Mouse (Mus musculus) heart, embryonic 13.5 days (tissue): Measurements from ENCODE around the gene Trh. TPM values are rescaled to one million over a fixed set of nuclear protein-coding genes. Genes with fewer than 3 reads are reported as not detected.

Experiments
- ATAC-seq: fragments of 200-750 bp; cut with Nextera tagmentation; 2 replicates; pipeline ENCODE4 v1.8.0; 2017; ENCODE audit warnings: moderate TSS enrichment; ENCODE audit not compliant: insufficient number of reproducible peaks, low FRiP score, low TSS enrichment; ENCODE audit errors: extremely low read depth
- H3K27ac ChIP-seq: fragments of 300-500 bp; sonication (generic); replicated peaks from 2 replicates; pipeline ENCODE4 v1.5.1; 2015; ENCODE audit warnings: moderate library complexity, mild to moderate bottlenecking, inconsistent platforms
- H3K27me3 ChIP-seq: fragments of 300-500 bp; sonication (generic); replicated peaks from 2 replicates; pipeline ENCODE4 v1.6.1; 2015; ENCODE audit warnings: mild to moderate bottlenecking, inconsistent platforms
- H3K36me3 ChIP-seq: fragments of 300-500 bp; sonication (generic); 2 replicates; pipeline ENCODE4 v1.6.1; 2015; ENCODE audit warnings: mild to moderate bottlenecking, inconsistent platforms
- H3K4me1 ChIP-seq: fragments of 300-500 bp; sonication (generic); 2 replicates; pipeline ENCODE4 v1.6.1; 2015; ENCODE audit warnings: inconsistent platforms
- H3K4me2 ChIP-seq: fragments of 300-500 bp; sonication (generic); 2 replicates; pipeline ENCODE4 v1.6.1; 2015; ENCODE audit warnings: inconsistent platforms, mild to moderate bottlenecking, moderate library complexity
- H3K4me3 ChIP-seq: fragments of 300-500 bp; sonication (generic); 2 replicates; pipeline ENCODE4 v1.5.1; 2015; ENCODE audit warnings: moderate library complexity, mild to moderate bottlenecking, inconsistent platforms
- H3K9ac ChIP-seq: fragments of 300-500 bp; sonication (generic); 2 replicates; pipeline ENCODE4 v1.6.1; 2015; ENCODE audit warnings: inconsistent platforms, mild to moderate bottlenecking, moderate library complexity
- H3K9me3 ChIP-seq: fragments of 300-500 bp; sonication (generic); 2 replicates; pipeline ENCODE4 v1.6.1; 2016; ENCODE audit warnings: inconsistent platforms
- WGBS: fragments of 180-500 bp; shearing (Covaris S2); methylation state at CpG from one replicate; pipeline ENCODE4 v1.1.7; 2015; ENCODE audit warnings: mixed read lengths; 5-methylcytosine and 5-hydroxymethylcytosine counted together
- polyA plus RNA-seq: library from polyadenylated mRNA; unstranded; fragments of >200 nt; fragmentation: Nextera tagmentation; extraction: Ambion mirVana; gene quantifications from 2 replicates; pipeline ENCODE4 v1.2.1, GENCODE M21; 2015

Gene Trh
- 0.11 and 0.32 TPM in 2 replicates for polyA plus RNA-seq

- Histone ChIP-seq H3K4me2 (peak within 1 kb of the TSS; percentile 71), H3K9ac (peak within 1 kb of the TSS; percentile 73), H3K4me3 (peak within 1 kb of the TSS; percentile 49), H3K27ac (no peak within 1 kb of the TSS), H3K4me1 (peaks cover 8% of the 10 kb centered on the region), H3K36me3 (no peaks in the 10 kb centered on the region), H3K9me3 (no peaks in the 10 kb centered on the region), H3K27me3 (peaks cover 72% of the 10 kb centered on the region)
- 1% methylated on average over 31 of the region's 31 CpGs for WGBS
- ATAC-seq = no peak
These were observed at the start of gene Trh for GRCm38 (mm10) chr6:92244591-92244990. Gene Trh (minus strand): TSS chr6:92244650.

GRCm38 (mm10) chr6:92290826-92291225, 46.4 kb upstream of the Trh start:
- H3K36me3 ChIP-seq = no peaks in the 10 kb centered on the region
- no peaks in the 10 kb centered on the region for H3K4me1 ChIP-seq
- ATAC-seq = no peak
- H3K4me3 ChIP-seq = no peak overlapping the region
- H3K27me3 ChIP-seq = no peaks in the 10 kb centered on the region
- H3K27ac ChIP-seq = no peak overlapping the region
- H3K4me2 ChIP-seq = no peak overlapping the region
- H3K9me3 ChIP-seq = no peaks in the 10 kb centered on the region
- no peak overlapping the region for H3K9ac ChIP-seq
- WGBS = 53% methylated on average over 3 of the region's 3 CpGs

GRCm38 (mm10) chr6:92286889-92287288, 42.4 kb upstream of the Trh start:
- H3K27me3 ChIP-seq = no peaks in the 10 kb centered on the region
- ATAC-seq = no peak
- no peak overlapping the region for H3K9ac ChIP-seq
- H3K36me3 ChIP-seq = no peaks in the 10 kb centered on the region
- H3K9me3 ChIP-seq = no peaks in the 10 kb centered on the region
- no peak overlapping the region for H3K27ac ChIP-seq
- WGBS = 41% methylated on average over 4 of the region's 4 CpGs
- H3K4me2 ChIP-seq = no peak overlapping the region
- no peaks in the 10 kb centered on the region for H3K4me1 ChIP-seq
- H3K4me3 ChIP-seq = no peak overlapping the region

GRCm38 (mm10) chr6:92286258-92286888, 41.9 kb upstream of the Trh start:
- H3K4me2 ChIP-seq = no peak overlapping the region
- H3K4me1 ChIP-seq = no peaks in the 10 kb centered on the region
- no peak for ATAC-seq
- H3K36me3 ChIP-seq = no peaks in the 10 kb centered on the region
- 25% methylated on average over 4 of the region's 4 CpGs for WGBS
- no peaks in the 10 kb centered on the region for H3K27me3 ChIP-seq
- H3K9me3 ChIP-seq = no peaks in the 10 kb centered on the region
- H3K27ac ChIP-seq = no peak overlapping the region
- no peak overlapping the region for H3K9ac ChIP-seq
- H3K4me3 ChIP-seq = no peak overlapping the region

GRCm38 (mm10) chr6:92285559-92285958, 41.1 kb upstream of the Trh start:
- Histone ChIP-seq H3K4me1 (no peaks in the 10 kb centered on the region), H3K36me3 (no peaks in the 10 kb centered on the region), H3K9ac (no peak overlapping the region), H3K27me3 (no peaks in the 10 kb centered on the region), H3K4me2 (no peak overlapping the region), H3K4me3 (no peak overlapping the region), H3K27ac (no peak overlapping the region), H3K9me3 (no peaks in the 10 kb centered on the region)
- ATAC-seq = no peak
- WGBS = 67% methylated on average over 4 of the region's 4 CpGs

GRCm38 (mm10) chr6:92277179-92277578, 32.7 kb upstream of the Trh start:
- ATAC-seq = no peak
- Histone ChIP-seq H3K27ac (no peak overlapping the region), H3K9me3 (no peaks in the 10 kb centered on the region), H3K4me1 (no peaks in the 10 kb centered on the region), H3K9ac (no peak overlapping the region), H3K4me3 (no peak overlapping the region), H3K27me3 (no peaks in the 10 kb centered on the region), H3K36me3 (no peaks in the 10 kb centered on the region), H3K4me2 (no peak overlapping the region)
- 65% methylated on average over 1 of the region's 1 CpGs for WGBS

- Histone ChIP-seq H3K9me3 (no peaks in the 10 kb centered on the region), H3K4me3 (no peak overlapping the region), H3K9ac (no peak overlapping the region), H3K27me3 (no peaks in the 10 kb centered on the region), H3K36me3 (no peaks in the 10 kb centered on the region), H3K4me1 (no peaks in the 10 kb centered on the region), H3K4me2 (no peak overlapping the region), H3K27ac (no peak overlapping the region)
- 55% methylated on average over 6 of the region's 6 CpGs for WGBS
- ATAC-seq = no peak
These were observed 29.3 kb upstream of the Trh start for GRCm38 (mm10) chr6:92273652-92274322.

GRCm38 (mm10) chr6:92272601-92273000, 28.2 kb upstream of the Trh start:
- Histone ChIP-seq H3K4me1 (no peaks in the 10 kb centered on the region), H3K27ac (no peak overlapping the region), H3K9ac (no peak overlapping the region), H3K9me3 (no peaks in the 10 kb centered on the region), H3K4me2 (no peak overlapping the region), H3K36me3 (no peaks in the 10 kb centered on the region), H3K27me3 (no peaks in the 10 kb centered on the region), H3K4me3 (no peak overlapping the region)
- 66% methylated on average over 3 of the region's 3 CpGs for WGBS
- no peak for ATAC-seq

GRCm38 (mm10) chr6:92269019-92269418, 24.6 kb upstream of the Trh start:
- ATAC-seq = no peak
- Histone ChIP-seq H3K9ac (no peak overlapping the region), H3K27me3 (0 out of 2 replicates have a peak, but pooled peaks cover 5% of the 10 kb centered on the region), H3K27ac (no peak overlapping the region), H3K4me2 (no peak overlapping the region), H3K36me3 (no peaks in the 10 kb centered on the region), H3K4me3 (no peak overlapping the region), H3K9me3 (no peaks in the 10 kb centered on the region), H3K4me1 (no peaks in the 10 kb centered on the region)
- 9% methylated on average over 4 of the region's 4 CpGs for WGBS

- Histone ChIP-seq H3K4me3 (no peak overlapping the region), H3K4me1 (no peaks in the 10 kb centered on the region), H3K9ac (no peak overlapping the region), H3K27me3 (0 out of 2 replicates have a peak, but pooled peaks cover 5% of the 10 kb centered on the region), H3K27ac (no peak overlapping the region), H3K9me3 (no peaks in the 10 kb centered on the region), H3K36me3 (no peaks in the 10 kb centered on the region), H3K4me2 (no peak overlapping the region)
- 45% methylated on average over 1 of the region's 1 CpGs for WGBS
- no peak for ATAC-seq
These were observed 23.6 kb upstream of the Trh start for GRCm38 (mm10) chr6:92268001-92268400.

GRCm38 (mm10) chr6:92261162-92261843, 16.9 kb upstream of the Trh start:
- Histone ChIP-seq H3K4me3 (no peak overlapping the region), H3K36me3 (no peaks in the 10 kb centered on the region), H3K9ac (no peak overlapping the region), H3K4me2 (no peak overlapping the region), H3K9me3 (no peaks in the 10 kb centered on the region), H3K27me3 (peaks cover 15% of the 10 kb centered on the region), H3K27ac (no peak overlapping the region), H3K4me1 (0 out of 2 replicates have a peak, but pooled peaks cover 2% of the 10 kb centered on the region)
- WGBS = 52% methylated on average over 4 of the region's 4 CpGs
- ATAC-seq = no peak
